15 mouse cellular contexts compared by ENCODE assay signal in genomic region chr13:46852470-46852869, GRCm38 (mm10).
DNase-seq lines count a peak whose midpoint lies in the region; ATAC-seq and TF ChIP-seq lines count a peak whose summit lies in the region.
"Had no signal": no experiment of that assay in that cellular context is flagged by ENCODE, and none has a peak within 500 bp of the region (broad histone marks: within the 10 kb centered on the region; RNA-seq: fewer than 3 reads in every experiment).

No protein-coding gene starts in this region.

- no peak for DNase-seq in kidney, adult 2 months
- no peak for DNase-seq in kidney, adult 18-20 months
- no peak for DNase-seq in testis, postnatal 14 days (ENCODE audit: low spot score)
- peak; percentile 22 for DNase-seq in MEL (ENCODE audit: low read depth, low spot score)
- no peak for DNase-seq in stomach, postnatal 0 days (ENCODE audit: low spot score)
- no peak for DNase-seq in left cerebral cortex, adult 8-10 months (ENCODE audit: low spot score in 2 of 2)
- DNase-seq: heart, postnatal 36 days; kidney, postnatal 25 days; layer of hippocampus, postnatal 36 days; thymus, postnatal 25 days had no signal

- 98% methylated on average over 4 of the region's 4 CpGs for WGBS in kidney, adult 2 months
- WGBS in stomach, postnatal 0 days: 97% methylated on average over 4 of the region's 4 CpGs

- H3K27me3 ChIP-seq in kidney, adult 2 months (replicated peaks; ENCODE audit: control insufficient read depth, insufficient read depth, low read length): no peaks in the 10 kb centered on the region
- H3K27me3 ChIP-seq in testis, adult 2 months (ENCODE audit: control insufficient read depth, insufficient read depth, low read length): no peaks in the 10 kb centered on the region
- no peaks in the 10 kb centered on the region; a peak in 1 of 4 replicates for H3K27me3 ChIP-seq in MEL (ENCODE audit: control insufficient read depth in 1 of 2, insufficient read depth in 2 of 2, low read length in 2 of 2)
- H3K27me3 ChIP-seq in stomach, postnatal 0 days (ENCODE audit: control insufficient read depth, insufficient read depth, low read length): no peaks in the 10 kb centered on the region
- H3K27me3 ChIP-seq: limb, embryonic 13.5 days had no signal

- no peak overlapping the region for H3K27ac ChIP-seq in kidney, adult 2 months (ENCODE audit: insufficient read depth, low read depth, low read length)
- no peak overlapping the region for H3K27ac ChIP-seq in testis, adult 2 months (ENCODE audit: control insufficient read depth, insufficient read depth, low read depth, low read length)
- H3K27ac ChIP-seq in MEL (ENCODE audit: control insufficient read depth, low read depth, low read length): no peak overlapping the region
- H3K27ac ChIP-seq in stomach, postnatal 0 days (replicated peaks): no peak overlapping the region
- H3K27ac ChIP-seq: forebrain, embryonic 10.5 days; limb, embryonic 13.5 days had no signal

- ATAC-seq in stomach, postnatal 0 days (ENCODE audit: low FRiP score, low TSS enrichment): no peak
- ATAC-seq: inflammation-experienced regulatory T-cells, adult 6 months had no signal

- 0 out of 2 replicates have a peak, but pooled peaks have one; percentile 16 for TF ChIP-seq CTCF in kidney, adult 2 months (conservative IDR thresholded peaks at IDR 0.05; ENCODE audit: insufficient read depth, insufficient read length, low read depth, low read length)
- peak; percentile 36; the same call in 1 of the 2 replicates for TF ChIP-seq CTCF in testis, adult 2 months (IDR thresholded peaks at IDR 0.05; ENCODE audit: control insufficient read depth, insufficient read depth, insufficient replicate concordance, low read depth, low read length)
- TF ChIP-seq CTCF in MEL (IDR thresholded peaks at IDR 0.05 in 2 of 3, conservative IDR thresholded peaks at IDR 0.05 in 1 of 3; ENCODE audit: control insufficient read depth in 1 of 3, insufficient read depth in 1 of 3, low read depth in 2 of 3, low read length in 3 of 3, poor library complexity in 1 of 3, severe bottlenecking in 1 of 3): peak; percentile 37 to 46 (median 41); a peak in 4 of 6 replicates
- TF ChIP-seq CTCF in stomach, postnatal 0 days (IDR thresholded peaks at IDR 0.05; ENCODE audit: low read depth): peak; percentile 36

- H3K36me3 ChIP-seq in kidney, adult 2 months (ENCODE audit: control insufficient read depth, insufficient read depth, low read length): no peaks in the 10 kb centered on the region
- H3K36me3 ChIP-seq in testis, adult 2 months (ENCODE audit: control insufficient read depth, insufficient read depth, low read length): no peaks in the 10 kb centered on the region
- H3K36me3 ChIP-seq in MEL (ENCODE audit: control insufficient read depth in 1 of 2, insufficient read depth in 2 of 2, low read length in 2 of 2): no peaks in the 10 kb centered on the region
- no peaks in the 10 kb centered on the region for H3K36me3 ChIP-seq in stomach, postnatal 0 days (ENCODE audit: control insufficient read depth, insufficient read depth, low read length)
- H3K36me3 ChIP-seq: limb, embryonic 13.5 days had no signal

- H3K4me1 ChIP-seq in kidney, adult 2 months (ENCODE audit: control insufficient read depth, insufficient read depth, low read length): peaks cover 9% of the 10 kb centered on the region; the same call in 1 of the 2 replicates
- no peaks in the 10 kb centered on the region for H3K4me1 ChIP-seq in testis, adult 2 months (ENCODE audit: control insufficient read depth, insufficient read depth, low read length)
- no peaks in the 10 kb centered on the region; a peak in 2 of 4 replicates for H3K4me1 ChIP-seq in MEL (ENCODE audit: control insufficient read depth in 1 of 2, insufficient read depth in 2 of 2, low read length in 2 of 2)
- H3K4me1 ChIP-seq in stomach, postnatal 0 days (replicated peaks; ENCODE audit: control insufficient read depth, insufficient read depth): no peaks in the 10 kb centered on the region
- H3K4me1 ChIP-seq: forebrain, embryonic 10.5 days had no signal

- no peaks in the 10 kb centered on the region for H3K79me2 ChIP-seq in MEL (ENCODE audit: control insufficient read depth, insufficient read depth, low read length, poor library complexity)

- no peak for TF ChIP-seq POLR2A in kidney, adult 2 months (IDR thresholded peaks at IDR 0.05; ENCODE audit: low read depth, low read length)
- TF ChIP-seq POLR2A in testis, adult 2 months (IDR thresholded peaks at IDR 0.05; ENCODE audit: control insufficient read depth, low read depth, low read length): no peak
- TF ChIP-seq POLR2A in MEL (IDR thresholded peaks at IDR 0.05; ENCODE audit: control insufficient read depth in 1 of 2, insufficient read depth in 1 of 2, low read depth in 1 of 2, low read length in 2 of 2, poor library complexity in 1 of 2): no peak

- H3K4me3 ChIP-seq in kidney, adult 2 months (ENCODE audit: insufficient read depth, low read depth, low read length): no peak overlapping the region
- no peak overlapping the region for H3K4me3 ChIP-seq in testis, adult 2 months (ENCODE audit: control insufficient read depth, low read depth, low read length)
- no peak overlapping the region for H3K4me3 ChIP-seq in MEL (ENCODE audit: control insufficient read depth in 1 of 2, insufficient read depth in 1 of 2, low read depth in 2 of 2, low read length in 2 of 2)
- no peak overlapping the region for H3K4me3 ChIP-seq in stomach, postnatal 0 days (ENCODE audit: low read depth, low read length)
- H3K4me3 ChIP-seq: forebrain, embryonic 10.5 days; limb, embryonic 13.5 days had no signal

- no peak for TF ChIP-seq EP300 in MEL (IDR thresholded peaks at IDR 0.05; ENCODE audit: low read depth in 1 of 2, low read length in 2 of 2)
- TF ChIP-seq EP300 in stomach, postnatal 0 days (optimal IDR thresholded peaks at IDR 0.05): no peak

- H3K4me2 ChIP-seq in stomach, postnatal 0 days (replicated peaks; ENCODE audit: low read depth): no peak overlapping the region
- H3K4me2 ChIP-seq: limb, embryonic 13.5 days; midbrain, embryonic 11.5 days had no signal

- no peaks in the 10 kb centered on the region for H3K9me3 ChIP-seq in MEL (replicated peaks; ENCODE audit: insufficient read depth, low read length)
- no peaks in the 10 kb centered on the region for H3K9me3 ChIP-seq in stomach, postnatal 0 days (ENCODE audit: control insufficient read depth, low read length)
- H3K9me3 ChIP-seq: forebrain, embryonic 10.5 days had no signal

- TF ChIP-seq RAD21 in MEL (IDR thresholded peaks at IDR 0.05; ENCODE audit: low read depth, low read length): peak; percentile 22

- no peak overlapping the region for H3K9ac ChIP-seq in MEL (ENCODE audit: control insufficient read depth, low read depth, low read length, poor library complexity, severe bottlenecking)
- no peak overlapping the region for H3K9ac ChIP-seq in stomach, postnatal 0 days (ENCODE audit: low read length)
- H3K9ac ChIP-seq: limb, embryonic 13.5 days had no signal

TF ChIP-seq in MEL, 35 proteins besides CTCF, POLR2A, EP300 and RAD21:
- peak; percentile 40 for TF ChIP-seq SMC3 (IDR thresholded peaks at IDR 0.05; ENCODE audit: low read depth, low read length)
- no peak for TF ChIP-seq NRF1 (IDR thresholded peaks at IDR 0.05; ENCODE audit: insufficient read depth, low read depth, low read length, poor library complexity, severe bottlenecking)
- TF ChIP-seq ZNF384 (IDR thresholded peaks at IDR 0.05; ENCODE audit: low read depth, low read length): peak; percentile 32; the same call in 1 of the 2 replicates
- TF ChIP-seq ZC3H11A (IDR thresholded peaks at IDR 0.05; ENCODE audit: low read depth, low read length): 0 out of 2 replicates have a peak, but pooled peaks have one; percentile 2
